Mouse (Mus musculus) C2C12 (cell line): ENCODE measurements around the gene Nlrx1. TPM values are rescaled to one million over a fixed set of nuclear protein-coding genes. Genes with fewer than 3 reads are reported as not detected.

Source experiments
- H3K27me3 ChIP-seq: one replicate; pipeline ENCODE4 v1.6.1; 2011; ENCODE audit not compliant: control insufficient read depth, insufficient read depth, insufficient read length
- H3K36me3 ChIP-seq: one replicate; pipeline ENCODE4 v1.6.1; 2011; ENCODE audit not compliant: control insufficient read depth, insufficient read depth
- H3K4me3 ChIP-seq: one replicate; pipeline ENCODE4 v1.5.1; 2011; ENCODE audit warnings: mild to moderate bottlenecking, control low read depth; ENCODE audit not compliant: poor library complexity, insufficient read depth, severe bottlenecking
- H3K79me2 ChIP-seq: one replicate; pipeline ENCODE4 v1.6.1; 2011; ENCODE audit not compliant: control insufficient read depth, insufficient read depth
- H3K79me3 ChIP-seq: one replicate; pipeline ENCODE4 v1.6.1; 2011; ENCODE audit warnings: low read depth, control low read depth
- H3ac ChIP-seq: one replicate; pipeline ENCODE3; 2011; ENCODE audit warnings: low read depth; ENCODE audit not compliant: control insufficient read depth, insufficient read length
- CEBPB ChIP-seq: IDR thresholded peaks from one replicate; pipeline ENCODE4 v1.6.1; 2011; ENCODE audit warnings: low read depth, mild to moderate bottlenecking, control low read depth, moderate library complexity
- CTCF ChIP-seq: IDR thresholded peaks from one replicate; pipeline ENCODE4 v1.5.1; 2011; ENCODE audit not compliant: control insufficient read depth, insufficient read depth, insufficient read length
- FOSL1 ChIP-seq: IDR thresholded peaks from one replicate; pipeline ENCODE4 v1.8.0; 2011; ENCODE audit warnings: mild to moderate bottlenecking, low read length; ENCODE audit not compliant: poor library complexity, insufficient read depth, severe bottlenecking
- MAX ChIP-seq: IDR thresholded peaks from one replicate; pipeline ENCODE4 v1.6.1; 2011; ENCODE audit warnings: mild to moderate bottlenecking, control low read depth
- MYOD1 ChIP-seq: IDR thresholded peaks from one replicate; pipeline ENCODE4 v1.6.1; 2011; ENCODE audit warnings: low read depth; ENCODE audit not compliant: control insufficient read depth, insufficient read length
- MYOG ChIP-seq: IDR thresholded peaks from one replicate; pipeline ENCODE4 v1.6.1; 2011; ENCODE audit not compliant: control insufficient read depth, insufficient read length; ENCODE audit errors: extremely low read depth
- USF1 ChIP-seq: IDR thresholded peaks from one replicate; pipeline ENCODE4 v1.6.1; 2011; ENCODE audit warnings: low read depth, mild to moderate bottlenecking, control low read depth, moderate library complexity
- polyA plus RNA-seq: library from polyadenylated mRNA; unstranded; fragments of >200 nt; fragmentation: generic; extraction: Trizol; gene quantifications from one replicate; pipeline ENCODE4 v1.2.1, GENCODE M21; 2012; ENCODE audit warnings: missing spikeins

Nlrx1 gene
- polyA plus RNA-seq, 1 experiment, result 3.4 TPM

GRCm38 (mm10) chr9:44292490-44292889 is 24.1 kb upstream of the Nlrx1 start:
- peaks cover 4% of the 10 kb centered on the region for H3K27me3 ChIP-seq
- H3K79me3 ChIP-seq, result no peaks in the 10 kb centered on the region
- H3K4me3 ChIP-seq, result no peak overlapping the region
- no peak overlapping the region for H3ac ChIP-seq
- TF ChIP-seq USF1, result no peak
- peak; percentile 11 for TF ChIP-seq CTCF
- H3K36me3 ChIP-seq, result peaks cover 62% of the 10 kb centered on the region
- no peaks in the 10 kb centered on the region for H3K79me2 ChIP-seq

DNA sequence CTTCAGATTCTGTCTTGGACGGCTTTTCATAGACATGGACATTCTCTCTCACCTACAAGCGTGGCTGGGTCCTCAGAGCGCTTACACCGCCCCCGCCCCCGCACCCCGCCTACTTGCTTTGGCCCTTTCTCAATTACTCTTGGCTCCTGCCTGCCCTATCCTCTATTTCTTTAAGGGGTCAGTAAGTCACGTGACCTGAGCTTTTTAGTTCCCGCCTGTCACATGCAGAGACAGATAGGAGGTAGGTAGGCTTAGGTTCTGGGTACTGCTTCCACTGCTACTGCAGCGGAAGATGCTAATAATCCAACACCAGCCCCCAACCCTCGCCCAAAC is 20.5 kb upstream of the Nlrx1 start:
- peaks cover 10% of the 10 kb centered on the region for H3K27me3 ChIP-seq

GRCm38 (mm10) chr9:44288076-44288958 is 19.9 kb upstream of the Nlrx1 start, which contains the start of gene Abcg4:
TSS of gene Abcg4 (minus strand) at chr9:44288615.
- no peak for TF ChIP-seq MYOG
- TF ChIP-seq CTCF, result no peak
- TF ChIP-seq CEBPB, result no peak
- no peak for TF ChIP-seq FOSL1
- TF ChIP-seq MYOD1, result no peak
- no peak for TF ChIP-seq USF1
- no peak for TF ChIP-seq MAX
- no peaks in the 10 kb centered on the region for H3K79me2 ChIP-seq
- H3K4me3 ChIP-seq, result no peak within 1 kb of the TSS
- no peak within 1 kb of the TSS for H3ac ChIP-seq
- H3K79me3 ChIP-seq, result no peaks in the 10 kb centered on the region
- H3K27me3 ChIP-seq, result peaks cover 10% of the 10 kb centered on the region
- peaks cover 29% of the 10 kb centered on the region for H3K36me3 ChIP-seq

More for the DNA sequence above, 20.5 kb upstream of the Nlrx1 start:
- Histone ChIP-seq H3K36me3 (peaks cover 35% of the 10 kb centered on the region), H3K79me2 (no peaks in the 10 kb centered on the region), H3K4me3 (no peak overlapping the region), H3ac (no peak overlapping the region), H3K79me3 (no peaks in the 10 kb centered on the region)
- TF ChIP-seq MYOD1, result no peak
- TF ChIP-seq USF1, result peak; percentile 9

- no peaks in the 10 kb centered on the region for H3K79me2 ChIP-seq
- no peak overlapping the region for H3K4me3 ChIP-seq
- H3K79me3 ChIP-seq, result no peaks in the 10 kb centered on the region
- no peak overlapping the region for H3ac ChIP-seq
- H3K27me3 ChIP-seq, result peaks cover 10% of the 10 kb centered on the region
- TF ChIP-seq MYOG, result no peak
- no peak for TF ChIP-seq USF1
- TF ChIP-seq CTCF, result no peak
- TF ChIP-seq CEBPB, result no peak
- TF ChIP-seq MYOD1, result no peak
- TF ChIP-seq MAX, result no peak
- no peak for TF ChIP-seq FOSL1
- peaks cover 23% of the 10 kb centered on the region for H3K36me3 ChIP-seq
These were observed 19.1 kb upstream of the Nlrx1 start for GRCm38 (mm10) chr9:44287401-44288075.

- Histone ChIP-seq H3ac (no peak overlapping the region), H3K27me3 (peaks cover 10% of the 10 kb centered on the region), H3K79me3 (no peaks in the 10 kb centered on the region), H3K36me3 (peaks cover 17% of the 10 kb centered on the region), H3K4me3 (no peak overlapping the region), H3K79me2 (no peaks in the 10 kb centered on the region)
- TF ChIP-seq FOSL1 (no peak), MYOD1 (no peak), MYOG (no peak), CEBPB (no peak), CTCF (no peak), USF1 (no peak), MAX (no peak)
These were observed 18.6 kb upstream of the Nlrx1 start for GRCm38 (mm10) chr9:44287003-44287400.
